Mouse (Mus musculus) cortical plate, adult 2 months (tissue): ENCODE data around the gene Stk24.

Experiments
- CTCF ChIP-seq: fragments of 200-500 bp; IDR thresholded peaks from 2 replicates; pipeline ENCODE4 v1.5.1; 2011; ENCODE audit warnings: mild to moderate bottlenecking, control low read depth, low read length; ENCODE audit not compliant: insufficient read depth; ENCODE audit errors: extremely low read depth
- POLR2A ChIP-seq: fragments of 200-500 bp; IDR thresholded peaks from 2 replicates; pipeline ENCODE4 v1.6.1; 2011; ENCODE audit warnings: mild to moderate bottlenecking, low read length, control low read depth; ENCODE audit not compliant: insufficient read depth; ENCODE audit errors: extremely low read depth

GRCm38 (mm10) chr14:121349291-121349690, 30.5 kb downstream of the Stk24 start:
- no peak for TF ChIP-seq CTCF
- TF ChIP-seq POLR2A = no peak
